Mouse (Mus musculus): ENCODE measurements around the gene Ptprn2. TPM values are rescaled to one million over a fixed set of nuclear protein-coding genes. Genes with fewer than 3 reads are reported as not detected.
"Not testable (repeated sequence)": the region's sequence is repeated elsewhere in the genome, so short reads cannot be mapped to it uniquely, and the experiment has no call there.

Ptprn2 gene
- polyA plus RNA-seq, 1 experiment from 2014 or later = 3.5 TPM

GRCm38 (mm10) chr12:116574102-116574501, 88.6 kb downstream of the Ptprn2 start:
- Histone ChIP-seq H3K4me1 (ENCODE audit: control insufficient read depth, insufficient read depth, low read length) (no peaks in the 10 kb centered on the region), H3K9me3 (replicated peaks; ENCODE audit: control insufficient read depth, low read length) (no peaks in the 10 kb centered on the region), H3K27ac (ENCODE audit: low read length) (no peak overlapping the region), H3K4me3 (replicated peaks; ENCODE audit: low read length) (no peak overlapping the region), H3K36me3 (ENCODE audit: control insufficient read depth, insufficient read depth, low read length) (no peaks in the 10 kb centered on the region), H3K27me3 (ENCODE audit: control insufficient read depth, insufficient read depth, low read length) (no peaks in the 10 kb centered on the region), H3K4me2 (ENCODE audit: low read depth, low read length) (no peak overlapping the region), H3K9ac (ENCODE audit: low read length) (no peak overlapping the region)
- no peak for ATAC-seq (ENCODE audit: insufficient read depth, low FRiP score)
- 70% methylated on average over 5 of the region's 5 CpGs for WGBS

DNA sequence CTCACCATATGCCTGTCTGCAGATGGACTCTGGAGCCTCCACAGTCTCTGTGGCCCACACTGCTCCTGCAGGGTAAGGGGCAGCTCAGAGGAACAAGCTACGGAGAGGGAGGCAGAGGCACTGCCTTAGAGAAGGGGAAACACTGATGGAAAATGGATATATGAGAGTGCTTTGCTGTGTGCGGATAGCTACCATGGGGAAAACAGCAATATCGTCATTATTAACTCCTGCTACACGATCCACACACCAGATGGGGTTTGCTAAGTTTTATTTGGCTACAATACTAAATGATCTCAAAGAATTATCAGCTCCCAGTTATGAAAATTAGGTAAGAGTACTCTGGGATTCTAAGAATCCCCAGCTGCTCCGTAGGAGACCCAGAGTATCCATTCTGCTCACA, 89.2 kb downstream of the Ptprn2 start:
- ATAC-seq (ENCODE audit: insufficient read depth, low FRiP score) = no peak
- Histone ChIP-seq H3K27me3 (ENCODE audit: control insufficient read depth, insufficient read depth, low read length) (no peaks in the 10 kb centered on the region), H3K9ac (ENCODE audit: low read length) (no peak overlapping the region), H3K4me1 (ENCODE audit: control insufficient read depth, insufficient read depth, low read length) (no peaks in the 10 kb centered on the region), H3K4me3 (replicated peaks; ENCODE audit: low read length) (no peak overlapping the region), H3K4me2 (ENCODE audit: low read depth, low read length) (no peak overlapping the region), H3K9me3 (replicated peaks; ENCODE audit: control insufficient read depth, low read length) (no peaks in the 10 kb centered on the region), H3K27ac (ENCODE audit: low read length) (no peak overlapping the region), H3K36me3 (ENCODE audit: control insufficient read depth, insufficient read depth, low read length) (no peaks in the 10 kb centered on the region)
- 71% methylated on average over 5 of the region's 5 CpGs for WGBS

DNA sequence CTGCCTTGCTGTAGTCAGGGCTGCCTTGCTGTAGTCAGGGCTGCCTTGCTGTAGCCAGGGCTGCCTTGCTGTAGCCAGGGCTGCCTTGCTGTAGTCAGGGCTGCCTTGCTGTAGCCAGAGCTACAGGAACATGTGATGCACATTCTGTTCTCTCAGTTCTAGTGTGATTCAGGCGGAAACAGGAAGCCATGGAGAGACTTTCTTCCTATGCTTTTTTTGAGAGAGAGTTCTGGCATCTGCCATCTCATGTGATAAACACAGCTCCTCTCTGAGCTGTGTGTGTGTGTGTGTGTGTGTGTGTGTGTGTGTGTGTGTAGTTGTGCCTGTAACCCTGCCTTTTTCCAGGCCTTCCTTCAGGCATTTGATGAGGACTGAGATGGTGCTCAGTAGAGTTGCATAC, 92.4 kb downstream of the Ptprn2 start:
- H3K4me1 ChIP-seq (ENCODE audit: control insufficient read depth, insufficient read depth, low read length) = peaks cover 11% of the 10 kb centered on the region
- not testable (repeated sequence) for H3K9me3 ChIP-seq (replicated peaks; ENCODE audit: control insufficient read depth, low read length); H3K27ac ChIP-seq (ENCODE audit: low read length); H3K36me3 ChIP-seq (ENCODE audit: control insufficient read depth, insufficient read depth, low read length); H3K9ac ChIP-seq (ENCODE audit: low read length); H3K4me3 ChIP-seq (replicated peaks; ENCODE audit: low read length); H3K4me2 ChIP-seq (ENCODE audit: low read depth, low read length); H3K27me3 ChIP-seq (ENCODE audit: control insufficient read depth, insufficient read depth, low read length); ATAC-seq (ENCODE audit: insufficient read depth, low FRiP score)
- WGBS = 39% methylated on average over 1 of the region's 1 CpGs

DNA sequence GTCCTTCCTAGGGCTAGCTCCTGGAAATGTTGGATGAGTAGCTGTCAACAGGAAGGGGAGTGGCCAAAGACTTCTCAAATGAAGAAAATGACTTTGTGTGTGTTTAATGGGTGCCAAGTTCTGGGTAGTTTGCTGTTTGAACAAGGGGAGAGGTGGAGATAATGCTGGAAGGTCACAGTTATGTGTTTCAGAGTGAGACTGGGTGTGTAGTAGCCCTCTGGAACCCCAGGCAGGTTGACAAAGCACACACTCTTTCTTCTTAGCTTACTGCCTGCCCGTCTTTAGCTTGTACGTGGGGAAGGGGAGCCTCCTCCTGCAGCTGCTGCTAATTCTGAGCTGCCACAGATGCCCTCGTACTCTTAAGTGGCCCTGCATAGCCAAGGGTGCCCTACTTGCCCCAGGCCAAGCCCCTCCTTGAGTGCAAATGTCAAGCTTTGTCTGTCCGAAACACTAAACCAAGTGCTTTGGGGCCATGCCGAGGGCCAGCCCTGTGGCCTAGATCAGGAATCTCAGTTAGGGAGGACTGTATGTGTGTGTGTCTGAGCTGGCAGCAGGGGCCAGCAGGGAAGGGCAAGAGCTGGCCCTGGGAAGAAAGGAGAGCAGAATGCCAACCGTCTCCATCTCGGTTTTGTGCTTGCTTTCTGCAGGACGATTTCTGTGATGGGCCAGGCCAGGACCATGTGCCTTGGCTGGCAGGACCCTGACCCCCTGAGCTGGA, 95.5 kb downstream of the Ptprn2 start:
- Histone ChIP-seq H3K27ac (ENCODE audit: low read length) (peak overlapping the region; percentile 86), H3K4me1 (ENCODE audit: control insufficient read depth, insufficient read depth, low read length) (peaks cover 13% of the 10 kb centered on the region), H3K9ac (ENCODE audit: low read length) (peak overlapping the region; percentile 20; the same call in 1 of the 2 replicates), H3K4me3 (replicated peaks; ENCODE audit: low read length) (no peak overlapping the region), H3K27me3 (ENCODE audit: control insufficient read depth, insufficient read depth, low read length) (no peaks in the 10 kb centered on the region), H3K36me3 (ENCODE audit: control insufficient read depth, insufficient read depth, low read length) (no peaks in the 10 kb centered on the region), H3K9me3 (replicated peaks; ENCODE audit: control insufficient read depth, low read length) (no peaks in the 10 kb centered on the region), H3K4me2 (ENCODE audit: low read depth, low read length) (no peak overlapping the region)
- whole genome bisulfite sequencing = 42% methylated on average over 8 of the region's 8 CpGs
- peak; percentile 87 for ATAC-seq (ENCODE audit: insufficient read depth, low FRiP score)

DNA sequence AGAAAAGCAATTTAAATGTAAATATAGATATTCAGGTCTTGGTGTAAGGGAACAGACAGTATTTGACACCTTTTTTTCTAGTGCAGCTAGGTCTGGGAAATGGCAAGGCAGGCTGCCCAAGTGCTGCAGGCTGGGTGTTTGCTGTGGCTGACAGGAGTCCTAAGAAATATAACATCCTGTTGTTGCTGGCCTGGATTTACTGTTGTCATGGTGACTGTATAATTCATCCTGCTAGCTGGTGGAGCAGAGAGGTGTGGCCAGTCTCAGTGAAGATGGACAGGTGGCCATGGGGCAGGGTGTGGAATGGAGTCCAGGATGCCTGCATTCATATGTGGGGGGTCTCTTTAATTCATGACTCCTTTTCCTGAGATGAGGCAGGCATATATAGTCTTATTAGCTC, 96.3 kb downstream of the Ptprn2 start:
- H3K36me3 ChIP-seq (ENCODE audit: control insufficient read depth, insufficient read depth, low read length) = no peaks in the 10 kb centered on the region
- no peak overlapping the region for H3K4me3 ChIP-seq (replicated peaks; ENCODE audit: low read length)
- ATAC-seq (ENCODE audit: insufficient read depth, low FRiP score) = no peak
- H3K9ac ChIP-seq (ENCODE audit: low read length) = no peak overlapping the region
- H3K9me3 ChIP-seq (replicated peaks; ENCODE audit: control insufficient read depth, low read length) = no peaks in the 10 kb centered on the region
- H3K27me3 ChIP-seq (ENCODE audit: control insufficient read depth, insufficient read depth, low read length) = no peaks in the 10 kb centered on the region
- H3K27ac ChIP-seq (ENCODE audit: low read length) = no peak overlapping the region
- H3K4me1 ChIP-seq (ENCODE audit: control insufficient read depth, insufficient read depth, low read length) = peaks cover 14% of the 10 kb centered on the region
- no peak overlapping the region for H3K4me2 ChIP-seq (ENCODE audit: low read depth, low read length)

DNA sequence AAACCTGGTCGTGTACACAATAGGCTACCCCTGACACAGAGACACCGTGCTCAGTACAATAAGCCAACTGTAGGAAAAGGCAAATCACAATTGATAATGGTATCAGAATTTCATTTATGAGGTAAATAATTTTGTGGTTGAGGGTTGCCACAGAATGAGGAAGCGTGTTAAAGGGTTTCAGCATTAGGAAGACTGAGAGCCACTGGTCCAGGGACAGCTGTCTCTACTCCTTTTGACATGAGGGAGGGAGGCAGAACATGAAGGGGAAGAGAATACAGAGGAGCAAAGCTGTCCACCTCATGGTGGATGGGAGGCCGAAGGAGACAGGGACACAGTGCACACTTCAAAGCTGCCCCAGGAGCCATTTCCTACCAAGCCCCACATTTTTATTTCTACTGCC, 97.3 kb downstream of the Ptprn2 start:
- peak overlapping the region; percentile 29; the same call in 1 of the 2 replicates for H3K27ac ChIP-seq (ENCODE audit: low read length)
- no peak overlapping the region for H3K4me3 ChIP-seq (replicated peaks; ENCODE audit: low read length)
- H3K4me1 ChIP-seq (ENCODE audit: control insufficient read depth, insufficient read depth, low read length) = peaks cover 16% of the 10 kb centered on the region
- H3K9me3 ChIP-seq (replicated peaks; ENCODE audit: control insufficient read depth, low read length) = no peaks in the 10 kb centered on the region
- 59% methylated on average over 4 of the region's 4 CpGs for WGBS
- no peak overlapping the region for H3K9ac ChIP-seq (ENCODE audit: low read length)
- no peaks in the 10 kb centered on the region for H3K27me3 ChIP-seq (ENCODE audit: control insufficient read depth, insufficient read depth, low read length)
- ATAC-seq (ENCODE audit: insufficient read depth, low FRiP score) = no peak
- H3K36me3 ChIP-seq (ENCODE audit: control insufficient read depth, insufficient read depth, low read length) = no peaks in the 10 kb centered on the region
- H3K4me2 ChIP-seq (ENCODE audit: low read depth, low read length) = no peak overlapping the region

GRCm38 (mm10) chr12:116585001-116585400, 99.5 kb downstream of the Ptprn2 start:
- Histone ChIP-seq H3K4me3 (replicated peaks; ENCODE audit: low read length) (no peak overlapping the region), H3K9me3 (replicated peaks; ENCODE audit: control insufficient read depth, low read length) (no peaks in the 10 kb centered on the region), H3K27ac (ENCODE audit: low read length) (peak overlapping the region; percentile 67; the same call in 1 of the 2 replicates), H3K9ac (ENCODE audit: low read length) (no peak overlapping the region), H3K4me2 (ENCODE audit: low read depth, low read length) (no peak overlapping the region), H3K36me3 (ENCODE audit: control insufficient read depth, insufficient read depth, low read length) (no peaks in the 10 kb centered on the region), H3K27me3 (ENCODE audit: control insufficient read depth, insufficient read depth, low read length) (no peaks in the 10 kb centered on the region), H3K4me1 (ENCODE audit: control insufficient read depth, insufficient read depth, low read length) (peaks cover 20% of the 10 kb centered on the region)
- WGBS = 14% methylated on average over 5 of the region's 5 CpGs
- ATAC-seq (ENCODE audit: insufficient read depth, low FRiP score) = peak; percentile 71; the same call in 1 of the 2 replicates

- H3K27ac ChIP-seq (ENCODE audit: low read length) = peak overlapping the region; percentile 40
- WGBS = 50% methylated on average over 2 of the region's 2 CpGs
- no peak overlapping the region for H3K9ac ChIP-seq (ENCODE audit: low read length)
- H3K4me1 ChIP-seq (ENCODE audit: control insufficient read depth, insufficient read depth, low read length) = peaks cover 18% of the 10 kb centered on the region
- H3K4me3 ChIP-seq (replicated peaks; ENCODE audit: low read length) = no peak overlapping the region
- ATAC-seq (ENCODE audit: insufficient read depth, low FRiP score) = peak; percentile 75; the same call in 1 of the 2 replicates
- no peaks in the 10 kb centered on the region for H3K36me3 ChIP-seq (ENCODE audit: control insufficient read depth, insufficient read depth, low read length)
- no peaks in the 10 kb centered on the region for H3K27me3 ChIP-seq (ENCODE audit: control insufficient read depth, insufficient read depth, low read length)
- no peaks in the 10 kb centered on the region for H3K9me3 ChIP-seq (replicated peaks; ENCODE audit: control insufficient read depth, low read length)
- no peak overlapping the region for H3K4me2 ChIP-seq (ENCODE audit: low read depth, low read length)
Observed at GRCm38 (mm10) chr12:116586167-116586566, 100.6 kb downstream of the Ptprn2 start.

- Histone ChIP-seq H3K9ac (ENCODE audit: low read length) (no peak overlapping the region), H3K4me2 (ENCODE audit: low read depth, low read length) (no peak overlapping the region), H3K27ac (ENCODE audit: low read length) (peak overlapping the region; percentile 40; the same call in 1 of the 2 replicates), H3K36me3 (ENCODE audit: control insufficient read depth, insufficient read depth, low read length) (no peaks in the 10 kb centered on the region), H3K4me3 (replicated peaks; ENCODE audit: low read length) (no peak overlapping the region), H3K9me3 (replicated peaks; ENCODE audit: control insufficient read depth, low read length) (no peaks in the 10 kb centered on the region), H3K4me1 (ENCODE audit: control insufficient read depth, insufficient read depth, low read length) (peaks cover 9% of the 10 kb centered on the region), H3K27me3 (ENCODE audit: control insufficient read depth, insufficient read depth, low read length) (no peaks in the 10 kb centered on the region)
- ATAC-seq (ENCODE audit: insufficient read depth, low FRiP score) = no peak
- 55% methylated on average over 3 of the region's 3 CpGs for whole genome bisulfite sequencing
Observed at GRCm38 (mm10) chr12:116587548-116587947, 102.0 kb downstream of the Ptprn2 start.
